Mouse (Mus musculus) ES-E14 (cell line): ENCODE data around the gene Mthfd1l.

Source experiments
- CHD2 ChIP-seq: IDR thresholded peaks from 2 replicates; pipeline ENCODE4 v1.6.1; 2014; ENCODE audit warnings: mild to moderate bottlenecking, low read depth, low read length, inconsistent platforms
- HCFC1 ChIP-seq: IDR thresholded peaks from 2 replicates; pipeline ENCODE4 v1.6.1; 2012; ENCODE audit warnings: low read length, inconsistent platforms, borderline replicate concordance; ENCODE audit not compliant: insufficient read depth
- MAFK ChIP-seq: IDR thresholded peaks from 2 replicates; pipeline ENCODE4 v1.6.1; 2014; ENCODE audit warnings: mild to moderate bottlenecking, low read depth, low read length, inconsistent platforms; ENCODE audit not compliant: insufficient read depth

GRCm38 (mm10) chr10:3936864-3937263, 36.1 kb upstream of the Mthfd1l start:
- TF ChIP-seq MAFK (no peak), CHD2 (no peak), HCFC1 (no peak)
